Mouse (Mus musculus) heart, embryonic 11.5 days (tissue): ENCODE results near the gene Figla. TPM values are rescaled to one million over a fixed set of nuclear protein-coding genes. Genes with fewer than 3 reads are reported as not detected.

Experiments
- ATAC-seq: fragments of 200-750 bp; cut with Nextera tagmentation; replicated peaks from 2 replicates; pipeline ENCODE4 v1.8.0; 2017; ENCODE audit warnings: moderate library complexity; ENCODE audit not compliant: insufficient number of reproducible peaks, low FRiP score, low TSS enrichment
- H3K27ac ChIP-seq: fragments of 300-500 bp; sonication (generic); 2 replicates; pipeline ENCODE4 v1.5.1; 2014; ENCODE audit warnings: mild to moderate bottlenecking, low read depth, low read length
- H3K27me3 ChIP-seq: fragments of 300-500 bp; sonication (generic); 2 replicates; pipeline ENCODE4 v1.6.1; 2014; ENCODE audit warnings: mild to moderate bottlenecking, low read length, mixed read lengths; ENCODE audit not compliant: control insufficient read depth, insufficient read depth
- H3K36me3 ChIP-seq: fragments of 300-500 bp; sonication (generic); 2 replicates; pipeline ENCODE4 v1.6.1; 2014; ENCODE audit warnings: mild to moderate bottlenecking, low read length, moderate library complexity, mixed read lengths; ENCODE audit not compliant: control insufficient read depth, insufficient read depth
- H3K4me1 ChIP-seq: fragments of 300-500 bp; sonication (generic); 2 replicates; pipeline ENCODE4 v1.6.1; 2014; ENCODE audit warnings: low read length; ENCODE audit not compliant: control insufficient read depth, insufficient read depth
- H3K4me2 ChIP-seq: fragments of 300-500 bp; sonication (generic); 2 replicates; pipeline ENCODE4 v1.6.1; 2014; ENCODE audit warnings: mild to moderate bottlenecking, moderate library complexity
- H3K4me3 ChIP-seq: fragments of 300-500 bp; sonication (generic); 2 replicates; pipeline ENCODE4 v1.5.1; 2014; ENCODE audit warnings: low read depth, low read length
- H3K9ac ChIP-seq: fragments of 300-500 bp; sonication (generic); 2 replicates; pipeline ENCODE4 v1.6.1; 2014; ENCODE audit warnings: mild to moderate bottlenecking, low read depth, low read length, moderate library complexity
- H3K9me3 ChIP-seq: fragments of 300-500 bp; sonication (generic); replicated peaks from 2 replicates; pipeline ENCODE4 v1.6.1; 2016; ENCODE audit warnings: low read length; ENCODE audit not compliant: control insufficient read depth
- WGBS: fragments of 180-500 bp; shearing (Covaris S2); extraction: QIAGEN DNeasy Blood & Tissue Kit; methylation state at CpG from one replicate; pipeline ENCODE4 v1.1.7; 2014; ENCODE audit not compliant: insufficient replicate concordance; 5-methylcytosine and 5-hydroxymethylcytosine counted together
- polyA plus RNA-seq: library from polyadenylated mRNA; unstranded; fragments of >200 nt; fragmentation: Nextera tagmentation; extraction: Ambion mirVana; gene quantifications from 2 replicates; pipeline ENCODE4 v1.2.1, GENCODE M21; 2014

Figla gene
- polyA plus RNA-seq, 1 experiment from 2014 or later = not detected

GRCm38 (mm10) chr6:86019415-86020237 lies 3.7 kb downstream of the Figla start:
- H3K27ac ChIP-seq = peak overlapping the region; percentile 43; the same call in 1 of the 2 replicates
- 55% methylated on average over 4 of the region's 4 CpGs for WGBS
- no peaks in the 10 kb centered on the region for H3K4me1 ChIP-seq
- no peak for ATAC-seq
- no peaks in the 10 kb centered on the region for H3K9me3 ChIP-seq
- no peaks in the 10 kb centered on the region; the same call in 1 of the 2 replicates for H3K27me3 ChIP-seq
- no peak overlapping the region for H3K9ac ChIP-seq
- no peak overlapping the region for H3K4me3 ChIP-seq
- no peaks in the 10 kb centered on the region for H3K36me3 ChIP-seq
- H3K4me2 ChIP-seq = no peak overlapping the region

DNA sequence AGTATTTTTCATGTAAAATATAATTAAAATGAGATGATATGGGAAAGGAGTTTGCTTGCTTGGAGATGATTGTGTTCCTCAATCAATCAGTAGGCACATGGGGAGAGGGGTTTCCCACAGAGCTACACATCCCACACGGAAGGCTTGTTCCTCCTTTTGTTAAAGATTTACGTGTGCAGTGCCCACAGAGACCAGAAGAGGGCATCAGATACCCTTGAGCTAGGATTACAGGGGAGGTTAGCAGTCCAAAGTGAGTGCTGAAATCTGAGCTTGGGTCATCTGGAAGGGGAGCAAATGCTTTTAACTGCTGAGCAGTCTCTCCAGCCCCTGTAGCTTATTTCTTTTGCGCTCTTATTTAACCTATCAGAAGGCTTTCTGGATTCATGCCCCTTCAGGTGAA lies 5.0 kb downstream of the Figla start:
- H3K9me3 ChIP-seq = no peaks in the 10 kb centered on the region
- no peak overlapping the region for H3K4me2 ChIP-seq
- H3K36me3 ChIP-seq = no peaks in the 10 kb centered on the region
- no peak for ATAC-seq
- no peaks in the 10 kb centered on the region for H3K4me1 ChIP-seq
- no peaks in the 10 kb centered on the region for H3K27me3 ChIP-seq
- H3K4me3 ChIP-seq = no peak overlapping the region
- WGBS = 22% methylated on average over 3 of the region's 3 CpGs
- no peak overlapping the region for H3K9ac ChIP-seq
- no peak overlapping the region for H3K27ac ChIP-seq

- Histone ChIP-seq H3K27me3 (peaks cover 32% of the 10 kb centered on the region), H3K4me2 (no peak overlapping the region), H3K4me3 (no peak overlapping the region), H3K27ac (no peak overlapping the region), H3K9ac (no peak overlapping the region), H3K9me3 (no peaks in the 10 kb centered on the region), H3K4me1 (peaks cover 6% of the 10 kb centered on the region; the same call in 1 of the 2 replicates), H3K36me3 (no peaks in the 10 kb centered on the region)
- 76% methylated on average over 8 of the region's 8 CpGs for WGBS
- ATAC-seq = no peak
These were observed 10.8 kb downstream of the Figla start for GRCm38 (mm10) chr6:86026632-86027292.

GRCm38 (mm10) chr6:86028150-86028549 lies 12.2 kb downstream of the Figla start:
- H3K27ac ChIP-seq = no peak overlapping the region
- peak overlapping the region; percentile 59; the same call in 1 of the 2 replicates for H3K4me3 ChIP-seq
- peaks cover 6% of the 10 kb centered on the region; the same call in 1 of the 2 replicates for H3K4me1 ChIP-seq
- H3K9me3 ChIP-seq = no peaks in the 10 kb centered on the region
- no peak for ATAC-seq
- no peaks in the 10 kb centered on the region for H3K36me3 ChIP-seq
- WGBS = 58% methylated on average over 2 of the region's 2 CpGs
- peaks cover 32% of the 10 kb centered on the region for H3K27me3 ChIP-seq
- H3K4me2 ChIP-seq = peak overlapping the region; percentile 98
- no peak overlapping the region; the same call in 1 of the 2 replicates for H3K9ac ChIP-seq

GRCm38 (mm10) chr6:86028601-86029322 lies 12.8 kb downstream of the Figla start, which contains the start of gene Add2:
TSS of gene Add2 (plus strand) at chr6:86028681.
- Histone ChIP-seq H3K27me3 (peaks cover 32% of the 10 kb centered on the region), H3K4me3 (peak within 1 kb of the TSS; percentile 59), H3K27ac (no peak within 1 kb of the TSS), H3K4me1 (peaks cover 6% of the 10 kb centered on the region; the same call in 1 of the 2 replicates), H3K36me3 (no peaks in the 10 kb centered on the region), H3K9ac (peak within 1 kb of the TSS; percentile 74), H3K4me2 (peak within 1 kb of the TSS; percentile 98), H3K9me3 (no peaks in the 10 kb centered on the region)
- no peak; the same call in 1 of the 2 replicates for ATAC-seq
- WGBS = under 1% methylated on average over 56 of the region's 56 CpGs

DNA sequence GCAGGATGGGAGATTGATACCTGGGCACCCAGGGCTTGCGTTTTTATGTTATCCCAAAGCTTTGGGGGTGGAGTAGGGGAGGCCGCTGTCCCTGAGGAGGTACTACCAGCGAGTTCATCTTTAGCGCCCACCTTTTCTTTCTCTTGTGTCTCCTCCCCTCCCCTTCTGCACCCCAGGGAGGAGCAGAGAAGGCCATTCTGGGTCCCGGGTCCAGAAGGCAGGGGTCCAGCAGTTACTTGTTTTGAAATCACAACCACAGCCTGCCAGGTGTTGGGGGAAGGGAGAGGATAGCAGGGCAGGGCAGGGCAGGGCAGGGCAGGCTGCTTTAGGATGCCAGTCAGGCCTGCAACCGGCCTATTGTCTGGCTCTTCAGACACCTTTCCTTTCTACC lies 13.3 kb downstream of the Figla start:
- no peaks in the 10 kb centered on the region for H3K36me3 ChIP-seq
- peaks cover 32% of the 10 kb centered on the region for H3K27me3 ChIP-seq
- peak overlapping the region; percentile 59 for H3K4me3 ChIP-seq
- no peaks in the 10 kb centered on the region for H3K9me3 ChIP-seq
- no peak overlapping the region for H3K27ac ChIP-seq
- no peak for ATAC-seq
- peak overlapping the region; percentile 74; the same call in 1 of the 2 replicates for H3K9ac ChIP-seq
- peaks cover 6% of the 10 kb centered on the region; the same call in 1 of the 2 replicates for H3K4me1 ChIP-seq
- H3K4me2 ChIP-seq = peak overlapping the region; percentile 98
- 10% methylated on average over 6 of the region's 6 CpGs for WGBS

GRCm38 (mm10) chr6:86031527-86031926 lies 15.6 kb downstream of the Figla start:
- H3K27ac ChIP-seq = no peak overlapping the region
- H3K9ac ChIP-seq = no peak overlapping the region
- WGBS = 74% methylated on average over 2 of the region's 2 CpGs
- no peaks in the 10 kb centered on the region for H3K36me3 ChIP-seq
- H3K4me3 ChIP-seq = no peak overlapping the region
- no peak for ATAC-seq
- no peak overlapping the region for H3K4me2 ChIP-seq
- H3K27me3 ChIP-seq = peaks cover 31% of the 10 kb centered on the region
- peaks cover 6% of the 10 kb centered on the region; the same call in 1 of the 2 replicates for H3K4me1 ChIP-seq
- H3K9me3 ChIP-seq = no peaks in the 10 kb centered on the region

DNA sequence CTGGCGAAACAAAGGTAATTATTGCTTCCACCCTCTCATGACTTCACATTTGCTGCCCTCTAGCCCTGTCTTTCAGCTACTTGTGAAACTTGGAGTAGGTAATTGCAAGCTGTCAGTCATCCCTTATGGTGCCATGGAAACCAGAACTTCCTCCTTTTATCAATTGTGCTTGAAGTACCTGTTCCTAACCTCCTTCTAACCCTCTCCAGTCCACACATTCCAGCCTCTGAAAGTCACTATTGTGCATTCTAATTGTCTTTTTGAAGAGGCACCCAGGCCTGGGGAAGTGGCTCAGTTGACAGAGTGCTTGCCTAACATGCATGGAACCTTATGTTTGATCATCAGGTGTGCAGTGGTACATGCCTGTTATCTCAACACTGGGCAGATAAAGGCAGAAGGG lies 17.7 kb downstream of the Figla start:
- Histone ChIP-seq H3K4me1 (peaks cover 3% of the 10 kb centered on the region; the same call in 1 of the 2 replicates), H3K36me3 (no peaks in the 10 kb centered on the region), H3K9me3 (no peaks in the 10 kb centered on the region), H3K27me3 (peaks cover 15% of the 10 kb centered on the region), H3K27ac (no peak overlapping the region), H3K4me3 (no peak overlapping the region), H3K4me2 (no peak overlapping the region), H3K9ac (no peak overlapping the region)
- WGBS = 81% methylated on average over 1 of the region's 1 CpGs
- ATAC-seq = no peak
